Mouse (Mus musculus) heart, postnatal 0 days (tissue): ENCODE measurements around the gene Sh2d5.

Experiments used
- CTCF ChIP-seq: IDR thresholded peaks from 2 replicates; pipeline ENCODE4 v1.5.1; 2016; ENCODE audit warnings: antibody characterized with exemption, control low read depth, low read depth
- EP300 ChIP-seq: IDR thresholded peaks from 2 replicates; pipeline ENCODE4 v1.6.1; 2016; ENCODE audit warnings: antibody characterized with exemption, low read depth

GRCm38 (mm10) chr4:138272011-138272997, 22.1 kb downstream of the Sh2d5 start:
- TF ChIP-seq CTCF (no peak), EP300 (no peak)
